Mouse (Mus musculus) spleen, postnatal 14 days (tissue): ENCODE measurements around the gene Ube2d3.
"Not testable (repeated sequence)": the region's sequence is repeated elsewhere in the genome, so short reads cannot be mapped to it uniquely, and the experiment has no call there.

Experiments used
- DNase-seq, 2 experiments: peaks; one replicate each; pipeline ENCODE4 v3.0.0; 2021 to 2022; ENCODE audit warnings: low spot score in 2 of 2

Gene Ube2d3

DNA sequence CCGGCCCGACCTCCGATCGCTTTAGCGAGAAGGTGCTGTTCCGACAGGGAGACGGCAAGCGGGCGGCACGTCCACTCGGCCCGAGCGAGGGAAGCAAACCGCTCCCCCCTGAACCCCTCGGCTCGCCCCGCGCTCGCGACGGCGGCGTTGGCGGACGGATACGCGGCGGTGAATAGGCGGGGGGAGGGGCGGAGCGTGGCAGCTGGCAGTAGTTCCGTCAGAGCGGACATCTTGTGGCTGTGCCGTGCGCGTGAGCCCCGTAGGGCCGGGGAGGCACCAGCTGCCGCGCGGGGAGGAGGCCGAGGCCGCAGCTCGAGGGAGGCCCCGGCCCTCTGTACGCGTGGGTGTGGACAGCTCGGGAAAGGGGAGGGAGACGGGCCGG lies 573 bp downstream of the Ube2d3 start:
- DNase-seq = peak; percentile 88 to 92

DNA sequence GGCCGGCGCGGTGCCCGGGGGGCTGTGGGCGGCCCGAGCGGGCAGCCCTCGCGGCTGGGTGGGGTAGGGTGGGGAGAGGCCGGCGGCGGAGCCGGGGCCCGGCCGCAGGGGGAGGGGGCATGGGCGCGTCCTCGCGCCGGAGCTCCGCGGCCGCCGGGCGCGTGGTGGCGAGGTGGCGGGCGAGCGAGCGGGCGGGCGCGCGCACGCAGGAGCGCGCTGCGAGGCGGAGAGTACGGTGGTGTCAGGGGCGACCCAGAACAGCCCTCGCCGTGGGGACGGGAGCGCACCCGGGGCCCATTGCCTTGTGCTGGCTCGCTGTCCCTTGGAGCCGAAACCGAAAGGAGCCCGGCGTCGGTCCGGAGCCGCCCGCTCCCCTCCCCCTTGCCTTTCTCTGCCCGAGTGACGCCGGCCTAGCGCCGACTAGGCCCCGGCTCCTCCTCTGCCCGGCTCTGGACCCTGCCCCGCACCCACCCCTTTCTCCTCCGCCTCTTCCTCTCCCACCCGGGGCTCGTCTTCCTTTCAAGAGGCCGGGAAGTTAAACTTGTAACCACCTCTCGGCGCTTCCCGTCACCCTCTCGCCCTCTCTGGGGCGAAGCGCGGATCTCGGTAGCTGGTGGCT lies 1.1 kb downstream of the Ube2d3 start:
- DNase-seq = peak; percentile 66 to 68

DNA sequence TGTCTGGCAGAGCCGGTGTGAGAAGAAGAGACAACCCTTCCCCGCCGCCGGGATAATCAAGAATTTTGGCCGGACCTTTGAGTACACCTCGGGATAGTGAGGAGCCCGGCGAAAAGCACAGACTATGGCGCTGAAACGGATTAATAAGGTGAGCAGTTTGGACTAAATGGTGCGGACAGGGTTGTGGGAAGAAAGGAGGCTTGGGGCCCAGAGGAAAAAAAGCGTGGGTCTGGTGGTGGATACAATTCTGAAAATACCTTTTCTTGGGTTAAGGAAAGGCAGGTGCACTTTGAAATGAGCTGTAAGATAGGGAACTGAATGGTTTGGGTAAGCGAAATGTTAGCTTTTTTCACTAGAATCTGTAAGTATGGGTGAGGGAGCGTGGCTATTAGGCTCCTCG lies 1.7 kb downstream of the Ube2d3 start:
- no peak for DNase-seq

DNA sequence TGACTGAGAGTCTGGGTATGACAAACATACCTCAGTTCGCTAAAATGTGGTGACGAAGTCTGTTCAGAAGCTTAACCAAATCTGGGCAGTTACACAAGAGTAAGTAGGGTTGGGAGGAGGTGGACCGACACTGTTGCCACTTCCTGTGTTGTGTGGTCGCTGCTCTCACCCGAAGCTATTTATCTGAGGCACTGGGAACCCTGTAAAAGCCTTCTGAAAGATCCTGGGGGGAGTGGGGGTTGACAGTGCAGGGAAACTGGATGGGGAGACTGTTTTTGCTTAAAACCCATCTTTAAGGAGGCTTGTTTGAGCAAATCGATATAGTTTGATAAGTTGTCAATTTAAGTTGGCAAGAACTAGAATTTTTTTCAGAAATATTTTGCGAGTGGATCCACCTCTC lies 2.3 kb downstream of the Ube2d3 start:
- peak; percentile 40 to 51 for DNase-seq

DNA sequence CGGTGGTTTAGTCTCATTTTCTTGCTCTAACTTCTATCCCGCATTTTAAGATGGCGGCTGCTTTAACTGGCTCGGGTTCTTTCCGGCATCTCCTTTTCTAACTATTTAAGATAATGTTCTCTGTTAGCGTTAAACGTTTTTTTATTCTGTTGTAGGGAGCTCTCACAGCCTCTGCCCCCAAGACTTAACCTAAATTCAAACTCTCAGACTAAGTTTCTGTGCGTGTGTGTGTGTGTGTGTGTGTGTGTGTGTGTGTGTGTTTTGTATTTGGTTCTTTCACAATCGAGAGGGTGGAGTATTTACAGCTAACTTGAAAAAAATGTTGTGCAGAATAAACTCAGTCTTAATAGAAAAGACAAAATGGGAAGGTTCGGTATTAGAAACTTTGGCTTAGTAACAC lies 2.7 kb downstream of the Ube2d3 start:
- no peak for DNase-seq

DNA sequence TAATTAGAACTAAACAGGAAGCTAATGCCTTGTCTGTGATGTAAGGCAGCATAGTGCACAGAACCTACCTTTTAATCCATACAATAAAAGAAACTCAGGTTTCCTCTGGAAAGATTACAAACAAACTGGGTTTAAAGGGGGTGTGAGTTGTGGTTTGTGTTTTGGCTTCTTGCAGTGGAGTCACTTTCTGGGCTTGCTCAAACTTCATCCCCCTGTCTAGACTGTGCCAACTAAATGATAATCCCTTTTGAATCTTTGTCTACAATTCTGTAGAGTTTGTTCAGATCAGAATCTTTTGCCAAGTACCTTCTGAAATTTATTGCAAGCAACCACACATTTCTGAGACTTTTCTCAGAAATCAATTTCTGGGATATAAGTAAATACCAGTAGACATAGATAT lies 7.0 kb downstream of the Ube2d3 start:
- DNase-seq = no peak

DNA sequence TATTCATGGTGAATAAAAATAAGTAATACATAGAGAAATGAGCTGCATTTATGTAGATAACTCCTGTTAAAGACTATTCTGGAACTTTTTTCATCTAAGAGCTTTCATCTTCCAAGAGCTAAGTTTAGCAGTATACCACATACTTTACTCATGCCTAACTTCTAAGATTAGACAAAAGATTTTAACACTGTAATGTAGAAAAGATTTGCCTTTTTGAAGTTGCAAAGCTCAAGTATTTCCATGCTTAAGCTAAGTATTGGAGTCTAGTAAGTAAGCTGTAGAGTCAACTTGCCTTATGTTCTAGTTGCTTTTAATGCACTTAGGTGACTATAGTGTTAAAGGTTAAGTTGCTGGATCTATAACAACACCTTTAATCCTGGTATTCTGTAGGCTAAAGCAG lies 21.0 kb downstream of the Ube2d3 start:
- DNase-seq = no peak

DNA sequence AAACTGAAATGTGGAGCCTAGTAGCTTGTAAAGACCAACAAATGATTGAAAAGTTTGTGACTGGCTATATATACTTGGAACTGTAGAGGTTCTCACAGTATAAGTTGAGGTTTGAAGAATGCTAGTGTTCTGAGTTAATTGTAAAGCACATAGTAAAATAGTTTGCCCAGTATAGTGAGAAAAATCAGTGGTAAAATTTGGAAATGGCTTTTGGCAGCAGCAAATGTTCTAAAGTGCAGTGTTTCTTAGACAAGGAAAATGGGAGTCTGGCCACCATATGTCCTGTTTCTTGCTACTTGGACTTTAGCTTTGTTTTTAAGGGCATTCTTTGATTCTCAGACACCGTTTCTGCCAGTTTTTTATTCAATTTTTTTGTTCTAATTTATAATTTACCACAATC lies 30.5 kb downstream of the Ube2d3 start:
- no peak for DNase-seq

DNA sequence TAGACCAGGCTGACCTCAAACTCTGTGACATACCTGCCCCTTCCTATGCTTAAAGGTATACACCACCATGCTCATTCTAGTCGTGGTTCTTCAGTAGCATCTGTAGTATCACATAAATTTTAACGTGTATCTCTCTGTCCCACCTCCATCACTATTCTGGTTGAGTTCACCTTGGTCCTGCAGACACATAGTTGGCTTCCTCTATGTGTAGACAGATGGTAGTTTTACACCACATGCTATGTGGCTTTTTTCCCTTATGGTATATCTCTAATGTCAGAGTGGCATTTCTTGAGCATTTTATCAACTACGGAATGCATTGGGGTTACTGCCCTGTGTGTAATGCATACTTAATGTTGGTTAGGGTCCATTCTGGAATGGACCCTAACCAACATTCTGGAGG lies 31.2 kb downstream of the Ube2d3 start:
- DNase-seq = no peak

DNA sequence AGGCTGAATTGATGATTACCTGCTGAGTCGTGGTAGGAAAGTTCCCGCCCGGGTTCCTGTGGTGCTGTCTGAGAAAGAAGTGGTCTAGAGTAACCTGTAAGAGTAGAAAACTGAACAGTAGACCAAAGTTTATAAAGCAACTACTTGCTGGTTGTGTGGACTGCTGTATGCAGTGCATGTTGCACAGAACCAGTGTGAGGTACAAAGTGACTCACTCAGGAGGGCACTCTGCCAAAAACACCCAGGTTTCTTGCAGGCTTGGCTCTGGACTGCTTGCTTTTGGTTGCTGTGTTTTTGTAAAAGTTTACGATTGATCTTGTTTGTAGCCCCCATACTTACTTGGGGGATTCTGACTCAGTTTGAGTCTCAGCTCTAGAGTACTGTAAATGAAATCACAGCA lies 32.0 kb downstream of the Ube2d3 start:
- no peak for DNase-seq

DNA sequence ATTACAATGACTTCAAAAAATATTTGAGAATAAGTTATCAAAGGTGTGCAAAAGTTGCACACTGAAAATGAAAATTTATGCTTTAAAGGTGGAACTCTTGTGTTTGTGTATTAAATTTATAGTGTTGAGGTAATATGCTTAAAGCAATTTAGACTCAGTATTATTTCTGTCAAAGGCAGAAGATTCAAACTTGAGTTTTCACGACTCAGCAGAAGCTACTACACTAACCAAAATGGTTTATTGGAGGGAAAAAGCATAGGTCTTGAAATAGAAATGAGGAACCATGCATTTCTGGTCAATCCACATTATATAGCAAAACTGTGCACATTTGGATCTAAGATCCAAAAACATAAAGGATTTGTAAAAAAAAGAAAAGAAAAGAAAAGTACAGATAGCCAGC lies 32.9 kb downstream of the Ube2d3 start:
- DNase-seq = no peak

DNA sequence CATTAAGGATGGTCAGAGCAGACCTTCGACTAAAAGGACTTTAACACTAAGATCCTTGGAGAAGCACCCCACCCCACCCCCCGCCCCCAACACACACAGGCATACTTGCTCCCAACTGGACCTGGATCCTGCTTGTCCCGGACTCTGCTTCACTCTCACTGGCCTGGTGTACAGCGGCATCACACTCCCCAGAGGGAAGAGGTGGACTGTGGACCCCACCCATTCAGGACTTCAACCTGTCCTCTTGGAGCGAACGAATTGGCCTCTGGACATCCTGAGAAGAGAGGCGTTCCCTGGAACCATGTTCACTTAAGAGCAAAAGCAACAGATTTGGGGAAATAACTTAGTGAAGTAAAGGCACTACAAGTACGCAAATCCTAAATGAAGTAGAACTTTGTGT lies 37.1 kb downstream of the Ube2d3 start:
- no peak for DNase-seq

DNA sequence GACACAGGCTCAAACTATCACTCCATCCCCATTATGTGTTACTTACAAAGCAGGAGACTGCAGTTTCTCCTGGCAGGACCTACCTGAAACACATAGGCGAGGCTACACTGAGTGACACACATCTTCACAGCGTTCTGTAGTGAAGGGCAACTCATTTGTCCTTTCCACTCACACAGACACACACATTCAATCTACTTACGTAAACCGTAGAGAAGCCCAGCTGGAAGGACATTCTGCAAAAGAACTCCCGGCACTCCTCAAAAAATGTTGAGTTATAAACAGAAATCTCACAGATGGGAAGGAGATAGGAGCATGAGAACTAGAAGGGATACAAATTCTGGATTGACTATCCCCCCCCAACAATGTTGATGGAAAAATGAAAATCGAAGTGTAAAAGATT lies 38.3 kb downstream of the Ube2d3 start:
- DNase-seq = no peak

DNA sequence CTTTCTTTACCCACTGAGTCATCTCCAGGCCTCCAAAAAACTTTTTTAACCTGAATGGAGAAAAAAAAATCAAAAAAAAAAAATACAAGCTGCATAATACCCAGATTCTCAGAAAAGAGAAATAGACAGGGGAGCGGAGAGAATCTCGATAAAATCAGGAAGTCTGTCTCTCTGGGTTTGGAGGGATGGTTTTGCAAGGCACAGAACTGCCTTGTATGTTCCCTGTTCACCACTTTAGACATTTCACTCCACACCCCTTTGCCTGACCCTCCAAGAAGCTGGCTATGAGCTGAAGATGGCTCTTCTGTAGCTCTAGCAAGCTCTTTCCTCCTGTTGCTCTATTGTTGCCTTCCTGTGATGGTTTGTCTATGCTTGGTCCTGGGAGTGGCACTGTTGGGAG lies 39.0 kb downstream of the Ube2d3 start:
- no peak for DNase-seq

DNA sequence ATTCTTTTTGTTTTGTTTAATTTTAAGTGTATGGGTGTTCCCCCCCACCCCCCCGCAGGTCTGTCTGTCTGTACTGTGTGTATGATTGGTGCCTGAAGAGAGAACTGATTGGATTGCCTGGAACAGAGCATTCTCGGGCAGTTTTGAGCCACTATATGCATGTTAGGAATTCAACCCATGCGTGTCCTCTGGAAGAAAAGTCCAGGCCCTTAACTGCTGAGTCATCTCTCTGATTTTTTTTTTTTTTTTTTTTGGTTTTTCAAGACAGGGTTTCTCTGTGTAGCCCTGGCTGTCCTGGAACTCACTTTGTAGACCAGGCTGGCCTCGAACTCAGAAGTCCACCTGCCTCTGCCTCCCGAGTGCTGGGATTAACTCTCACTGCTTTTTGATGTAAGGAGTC lies 41.1 kb downstream of the Ube2d3 start:
- not testable (repeated sequence) for DNase-seq

DNA sequence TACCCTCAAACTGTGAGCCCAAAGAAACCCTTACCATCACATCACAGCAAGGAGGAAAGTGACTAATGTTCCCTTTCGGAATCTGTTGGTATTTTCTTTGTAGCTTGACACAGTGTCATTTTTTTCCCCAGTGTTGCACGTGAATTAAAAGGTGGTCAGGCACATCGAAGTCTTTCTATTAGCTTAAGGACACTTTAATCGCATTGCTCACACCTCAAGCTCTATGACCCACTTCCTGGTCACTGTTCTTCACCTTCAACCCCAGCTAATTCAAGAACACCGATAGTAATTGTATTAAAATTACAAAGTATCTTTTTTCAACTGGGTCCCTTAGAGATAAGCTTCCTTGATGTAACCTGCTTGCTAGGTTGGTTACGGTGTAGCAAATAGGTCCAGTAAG lies 42.8 kb downstream of the Ube2d3 start:
- no peak for DNase-seq

DNA sequence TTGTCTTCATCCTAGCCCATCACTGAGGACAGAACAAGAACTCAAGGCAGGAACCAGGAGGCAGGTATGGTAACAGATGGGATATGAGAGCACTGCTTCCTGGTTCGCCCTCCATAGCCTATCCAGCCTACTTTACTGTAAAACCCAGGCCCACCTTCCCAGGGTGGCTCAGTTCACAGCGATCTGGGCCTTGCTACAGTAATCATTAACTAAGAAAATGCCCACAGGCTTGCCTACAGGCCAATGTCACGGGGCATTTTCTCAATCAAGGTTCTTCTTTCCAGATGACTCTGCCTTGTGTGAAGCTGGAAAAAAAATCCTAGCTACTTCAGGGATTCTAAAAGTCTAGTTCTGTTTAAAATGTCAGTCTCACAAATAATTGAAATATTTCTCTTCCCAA lies 43.7 kb downstream of the Ube2d3 start:
- DNase-seq = no peak

DNA sequence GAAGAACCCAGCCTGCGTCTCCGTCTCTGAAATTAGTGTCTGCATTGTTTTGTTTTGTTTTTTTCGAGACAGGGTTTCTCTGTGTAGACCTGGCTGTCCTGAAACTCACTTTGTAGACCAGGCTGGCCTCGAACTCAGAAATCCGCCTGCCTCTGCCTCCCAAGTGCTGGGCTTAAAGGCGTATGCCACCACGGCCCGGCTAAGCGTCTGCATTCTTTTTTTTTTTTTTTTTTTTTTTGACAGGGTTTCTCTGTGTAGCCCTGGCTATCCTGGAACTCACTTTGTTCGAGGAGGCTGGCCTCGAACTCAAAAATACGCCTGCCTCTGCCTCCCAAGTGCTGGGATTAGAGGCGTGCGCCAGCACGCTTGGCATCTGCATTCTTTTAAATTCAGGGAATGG lies 46.7 kb downstream of the Ube2d3 start:
- DNase-seq = not testable (repeated sequence)

DNA sequence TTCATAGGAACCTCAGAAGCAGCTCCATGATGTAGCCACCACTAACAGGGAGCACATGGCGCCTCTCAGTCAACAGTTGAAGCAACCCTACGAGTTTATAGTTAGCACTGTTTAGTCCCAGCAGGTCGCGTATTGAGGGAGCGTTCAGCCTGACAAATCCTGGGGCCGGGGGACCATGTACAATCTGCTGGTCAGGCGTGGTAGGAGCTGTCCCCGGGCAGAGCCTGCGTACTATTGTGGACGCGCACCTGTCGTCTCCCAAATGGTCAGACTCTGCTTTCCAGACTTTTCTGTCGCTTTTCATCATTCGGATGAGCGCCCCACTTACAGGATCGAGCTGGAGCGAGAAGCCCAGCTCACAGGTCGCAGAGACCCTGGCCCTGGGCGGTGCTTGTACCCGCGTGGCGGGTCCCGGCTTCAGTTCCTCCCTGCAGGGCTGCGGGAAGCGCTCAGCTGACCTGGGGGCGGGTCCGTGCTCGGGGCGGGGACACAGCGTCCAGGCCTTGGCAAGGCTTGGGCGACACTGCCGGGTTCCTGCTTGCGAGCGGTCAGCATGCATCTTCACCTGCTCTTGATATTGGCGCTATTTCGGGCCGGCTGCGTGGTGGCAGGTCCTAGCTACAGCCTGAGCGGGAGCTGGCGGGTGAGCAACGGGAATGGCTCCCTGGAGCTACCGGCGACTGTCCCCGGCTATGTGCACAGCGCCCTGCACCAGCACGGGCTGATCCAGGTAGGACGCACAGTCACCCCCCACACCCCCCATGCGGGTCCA lies 47.4 kb downstream of the Ube2d3 start, which contains the start of gene Manba:
TSS of gene Manba (plus strand) at position 484 of the 772 bp plus-strand sequence.
- peak; percentile 45 to 59 for DNase-seq

DNA sequence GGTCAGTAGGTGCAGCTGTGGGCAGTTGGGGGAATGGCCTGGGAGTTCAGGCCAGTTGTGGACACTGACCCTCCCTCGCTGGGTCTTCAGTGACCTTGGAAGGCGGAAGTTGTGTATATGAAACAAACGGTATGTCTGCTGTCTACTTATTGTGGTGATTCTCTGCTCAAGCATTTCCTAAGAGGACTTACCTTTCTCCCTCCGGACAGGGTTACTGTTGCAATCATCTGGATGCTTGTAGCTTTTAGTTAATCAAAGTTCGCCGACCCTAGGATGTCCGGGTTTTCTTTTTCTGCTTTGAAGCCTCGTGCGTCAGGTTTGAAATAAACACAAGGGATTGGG lies 47.9 kb downstream of the Ube2d3 start:
- DNase-seq = no peak

DNA sequence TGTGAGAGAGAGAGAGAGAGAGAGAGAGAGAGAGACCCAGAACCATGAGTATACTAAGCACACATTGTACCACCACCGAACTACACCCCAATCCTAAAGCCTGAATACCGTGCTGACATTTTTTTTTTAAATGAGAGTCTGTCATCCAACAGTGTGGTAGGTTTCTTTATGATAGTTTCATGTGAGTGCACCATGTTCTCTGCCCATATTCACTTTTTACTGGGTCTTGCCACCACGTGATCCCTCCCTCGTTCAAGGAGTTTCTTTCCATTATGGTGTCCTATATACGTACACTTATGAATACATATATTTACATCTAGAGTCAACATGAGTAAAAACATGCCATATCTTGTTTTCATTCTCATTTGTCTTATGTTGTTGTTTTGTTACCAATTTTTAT lies 48.4 kb downstream of the Ube2d3 start:
- DNase-seq = no peak

DNA sequence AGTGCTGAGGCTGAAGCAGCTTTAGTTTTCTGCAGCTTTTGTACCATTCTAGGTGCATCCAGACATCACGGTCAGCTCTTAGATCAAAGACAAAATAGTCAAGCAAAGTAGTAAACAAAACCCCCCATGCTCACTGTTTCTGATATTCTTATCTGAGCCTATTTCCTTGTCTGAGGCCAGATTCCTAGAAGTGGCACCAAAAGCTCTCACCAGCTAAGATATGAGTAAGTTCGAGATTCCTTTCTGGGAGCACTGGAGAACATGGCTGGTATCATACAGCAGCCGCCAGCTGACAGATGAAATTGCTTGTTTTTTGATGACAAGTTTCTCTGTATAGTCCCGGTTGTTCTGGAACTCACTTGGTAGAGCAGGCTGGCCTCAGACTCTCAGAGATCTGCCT lies 49.9 kb downstream of the Ube2d3 start:
- DNase-seq = no peak

DNA sequence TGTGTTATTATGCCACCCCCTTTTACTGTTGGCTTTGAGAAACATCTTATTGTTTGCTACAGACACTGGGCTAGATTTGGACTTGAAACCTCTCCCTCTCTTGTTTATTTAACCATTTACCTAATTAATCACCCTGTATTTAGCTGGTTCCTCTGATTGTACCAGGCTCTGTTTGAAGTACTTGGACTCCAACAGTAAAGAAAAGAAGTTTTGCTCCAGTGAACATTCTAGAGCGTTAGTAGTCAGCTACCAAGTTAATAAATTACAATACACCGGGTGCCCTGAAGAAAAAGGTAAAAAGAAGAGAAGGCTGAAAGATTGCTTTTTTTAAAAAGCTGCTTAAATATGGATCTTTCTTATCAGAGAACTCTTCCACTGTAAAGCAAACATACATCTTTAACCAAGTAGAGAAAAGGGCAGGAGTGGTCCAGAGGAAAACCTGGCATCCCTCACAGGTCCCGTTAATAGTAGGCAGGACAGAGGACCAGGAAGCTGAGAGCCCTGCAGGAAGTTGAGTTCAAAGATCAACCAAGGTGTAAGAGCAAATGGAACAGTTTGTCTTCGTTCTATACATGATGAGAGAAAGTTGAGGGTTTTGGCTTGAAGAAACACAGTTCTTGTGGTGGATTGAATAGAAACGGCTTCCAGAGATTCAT lies 52.0 kb downstream of the Ube2d3 start:
- DNase-seq = no peak
